Mouse (Mus musculus) kidney, postnatal 0 days (tissue): ENCODE data around the gene Pdcd2. TPM values are rescaled to one million over a fixed set of nuclear protein-coding genes. Genes with fewer than 3 reads are reported as not detected.

Source experiments
- ATAC-seq: fragments of 200-750 bp; cut with Nextera tagmentation; replicated peaks from 2 replicates; pipeline ENCODE4 v1.8.0; 2017; ENCODE audit warnings: low read depth, moderate number of reproducible peaks, moderate TSS enrichment, moderate library complexity; ENCODE audit not compliant: low FRiP score
- DNase-seq: peaks from one replicate; pipeline ENCODE4 v3.0.0-alpha.2; 2016; ENCODE audit warnings: low spot score
- H3K27ac ChIP-seq: fragments of 300-500 bp; sonication (generic); 2 replicates; pipeline ENCODE4 v1.5.1; 2014; ENCODE audit warnings: mild to moderate bottlenecking
- H3K27me3 ChIP-seq: fragments of 300-500 bp; sonication (generic); 2 replicates; pipeline ENCODE4 v1.6.1; 2014; ENCODE audit warnings: low read length, mixed read lengths; ENCODE audit not compliant: insufficient read depth
- H3K36me3 ChIP-seq: fragments of 300-500 bp; sonication (generic); 2 replicates; pipeline ENCODE4 v1.6.1; 2014; ENCODE audit warnings: low read length, mixed read lengths; ENCODE audit not compliant: insufficient read depth
- H3K4me1 ChIP-seq: fragments of 300-500 bp; sonication (generic); replicated peaks from 2 replicates; pipeline ENCODE4 v1.6.1; 2014; ENCODE audit warnings: antibody characterized with exemption, low read length, mixed read lengths; ENCODE audit not compliant: insufficient read depth
- H3K4me2 ChIP-seq: fragments of 300-500 bp; sonication (generic); 2 replicates; pipeline ENCODE4 v1.6.1; 2014; ENCODE audit warnings: mild to moderate bottlenecking, low read length, moderate library complexity, mixed read lengths
- H3K4me3 ChIP-seq: fragments of 300-500 bp; sonication (generic); replicated peaks from 2 replicates; pipeline ENCODE4 v1.5.1; 2014; ENCODE audit warnings: low read depth, low read length
- H3K9ac ChIP-seq: fragments of 300-500 bp; sonication (generic); 2 replicates; pipeline ENCODE4 v1.6.1; 2014; ENCODE audit warnings: low read depth, low read length
- H3K9me3 ChIP-seq: fragments of 300-500 bp; sonication (generic); replicated peaks from 2 replicates; pipeline ENCODE4 v1.6.1; 2016; ENCODE audit warnings: low read length, inconsistent platforms, mixed read lengths
- CTCF ChIP-seq: IDR thresholded peaks from 2 replicates; pipeline ENCODE4 v1.5.1; 2016; ENCODE audit warnings: antibody characterized with exemption, low read depth, mild to moderate bottlenecking, moderate library complexity
- WGBS: fragments of 180-500 bp; shearing (Covaris S2); extraction: QIAGEN DNeasy Blood & Tissue Kit; methylation state at CpG from one replicate; pipeline ENCODE4 v1.1.7; 2014; 5-methylcytosine and 5-hydroxymethylcytosine counted together
- polyA plus RNA-seq: library from polyadenylated mRNA; unstranded; fragments of >200 nt; fragmentation: Nextera tagmentation; extraction: Ambion mirVana; gene quantifications from 2 replicates; pipeline ENCODE4 v1.2.1, GENCODE M21; 2015

The Pdcd2 gene
- 49.5 and 57.5 TPM in 2 replicates for polyA plus RNA-seq

DNA sequence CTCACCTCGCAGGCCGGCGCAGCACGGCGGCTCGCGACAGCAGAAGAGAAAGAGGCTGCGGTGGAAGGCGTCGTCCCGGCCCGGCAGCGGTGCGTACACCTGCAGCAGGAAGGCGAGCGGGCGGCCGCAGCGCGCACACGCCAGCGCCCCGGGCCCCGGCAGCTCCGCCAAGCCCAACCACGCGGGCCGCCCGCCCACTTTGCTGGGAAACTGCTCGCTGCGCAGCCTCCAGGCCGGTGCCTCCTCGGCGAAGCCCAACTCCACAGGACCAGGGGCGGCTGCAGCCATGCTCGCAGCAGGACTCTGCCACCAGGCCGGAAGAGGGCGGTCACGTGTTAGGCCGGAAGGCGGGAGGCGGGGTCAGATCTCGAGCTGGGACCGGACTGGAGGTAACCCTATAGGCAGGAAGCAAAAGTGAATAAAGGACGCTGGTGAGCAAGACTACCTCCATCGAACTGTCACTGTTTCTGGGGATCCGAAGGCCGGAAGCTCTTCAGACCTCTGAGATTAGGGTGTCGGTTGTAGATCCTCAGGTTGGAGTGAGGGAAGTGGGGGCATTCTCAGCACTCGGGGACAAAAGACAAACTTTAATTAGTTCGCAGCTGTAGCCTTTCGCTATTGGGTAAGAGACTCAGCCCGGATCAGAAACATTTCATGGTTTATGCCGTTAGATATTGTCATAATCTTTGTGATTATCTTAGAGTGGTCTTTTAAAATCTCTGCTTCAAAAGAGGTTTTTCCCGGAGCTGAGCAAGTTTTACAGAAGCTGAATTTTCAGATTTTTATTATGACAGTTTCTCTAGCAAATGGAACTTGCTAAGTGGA, at the start of gene Pdcd2:
Gene Pdcd2, minus strand, starts transcription at position 316 of the 825 bp plus-strand sequence.
- H3K4me3 ChIP-seq = peak within 1 kb of the TSS; percentile 79
- peak; percentile 54 for TF ChIP-seq CTCF
- H3K27ac ChIP-seq = peak within 1 kb of the TSS; percentile 85
- ATAC-seq (peak; percentile 100), DNase-seq (peak; percentile 98)
- no peaks in the 10 kb centered on the region for H3K27me3 ChIP-seq
- H3K36me3 ChIP-seq = 0 out of 2 replicates have a peak, but pooled peaks cover 12% of the 10 kb centered on the region
- no peaks in the 10 kb centered on the region for H3K9me3 ChIP-seq
- peak within 1 kb of the TSS; percentile 95 for H3K4me2 ChIP-seq
- peaks cover 5% of the 10 kb centered on the region for H3K4me1 ChIP-seq
- peak within 1 kb of the TSS; percentile 78 for H3K9ac ChIP-seq
- under 1% methylated on average over 54 of the region's 55 CpGs for WGBS

GRCm38 (mm10) chr17:15575056-15575455, 48.0 kb upstream of the Pdcd2 start:
- no peak overlapping the region for H3K4me2 ChIP-seq

DNA sequence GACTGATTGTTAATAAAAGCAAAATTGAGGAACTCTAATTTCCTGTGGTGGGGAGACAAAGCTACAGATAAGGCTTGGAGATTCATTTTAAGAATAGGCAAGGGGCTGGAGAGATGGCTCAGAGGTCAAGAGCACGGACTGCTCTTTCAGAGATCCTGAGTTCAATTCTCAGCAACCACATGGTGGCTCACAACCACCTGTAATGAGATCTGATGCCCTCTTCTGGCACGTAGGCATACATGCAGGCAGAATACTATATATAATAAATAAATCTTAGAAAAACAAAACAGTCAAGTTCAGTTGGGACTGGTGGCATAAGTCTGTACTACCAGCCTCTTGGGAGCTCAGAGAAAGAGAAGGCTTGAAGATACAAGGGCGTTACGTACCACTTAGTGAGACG, 39.8 kb upstream of the Pdcd2 start:
- H3K27ac ChIP-seq = no peak overlapping the region
- ATAC-seq (no peak), DNase-seq (no peak)
- H3K27me3 ChIP-seq = no peaks in the 10 kb centered on the region
- H3K4me3 ChIP-seq = no peak overlapping the region
- H3K36me3 ChIP-seq = no peaks in the 10 kb centered on the region
- H3K9me3 ChIP-seq = no peaks in the 10 kb centered on the region
- H3K9ac ChIP-seq = no peak overlapping the region
- H3K4me2 ChIP-seq = no peak overlapping the region
- TF ChIP-seq CTCF = peak; percentile 13; the same call in 1 of the 2 replicates
- H3K4me1 ChIP-seq = peaks cover 5% of the 10 kb centered on the region; the same call in 1 of the 2 replicates
- WGBS = 79% methylated on average over 5 of the region's 5 CpGs

More at GRCm38 (mm10) chr17:15575056-15575455, 48.0 kb upstream of the Pdcd2 start:
- no peak overlapping the region for H3K9ac ChIP-seq
- WGBS = 52% methylated on average over 1 of the region's 1 CpGs
- no peak for ATAC-seq
- no peaks in the 10 kb centered on the region for H3K27me3 ChIP-seq
- no peak overlapping the region for H3K27ac ChIP-seq
- H3K36me3 ChIP-seq = no peaks in the 10 kb centered on the region
- TF ChIP-seq CTCF = no peak
- peak; percentile 22 for DNase-seq
- H3K9me3 ChIP-seq = no peaks in the 10 kb centered on the region
- no peaks in the 10 kb centered on the region for H3K4me1 ChIP-seq
- H3K4me3 ChIP-seq = no peak overlapping the region

- H3K9ac ChIP-seq = peak overlapping the region; percentile 71; the same call in 1 of the 2 replicates
- H3K9me3 ChIP-seq = no peaks in the 10 kb centered on the region
- peaks cover 5% of the 10 kb centered on the region; the same call in 1 of the 2 replicates for H3K4me1 ChIP-seq
- H3K36me3 ChIP-seq = no peaks in the 10 kb centered on the region
- ATAC-seq (no peak), DNase-seq (no peak)
- peak overlapping the region; percentile 73 for H3K4me2 ChIP-seq
- peak overlapping the region; percentile 62 for H3K4me3 ChIP-seq
- 33% methylated on average over 12 of the region's 12 CpGs for WGBS
- H3K27me3 ChIP-seq = no peaks in the 10 kb centered on the region
- H3K27ac ChIP-seq = no peak overlapping the region
- no peak for TF ChIP-seq CTCF
Observed at GRCm38 (mm10) chr17:15564928-15565300, 37.8 kb upstream of the Pdcd2 start.

GRCm38 (mm10) chr17:15564014-15564927, 37.2 kb upstream of the Pdcd2 start, which contains the start of gene Prdm9:
Prdm9 (minus strand) TSS chr17:15564354.
- Histone ChIP-seq H3K4me2 (peak within 1 kb of the TSS; percentile 84), H3K27ac (peak within 1 kb of the TSS; percentile 97), H3K9ac (peak within 1 kb of the TSS; percentile 71), H3K27me3 (no peaks in the 10 kb centered on the region), H3K4me1 (peaks cover 5% of the 10 kb centered on the region; the same call in 1 of the 2 replicates), H3K36me3 (no peaks in the 10 kb centered on the region), H3K9me3 (no peaks in the 10 kb centered on the region), H3K4me3 (peak within 1 kb of the TSS; percentile 62)
- peak; percentile 98 for DNase-seq
- peak; percentile 100 for ATAC-seq
- under 1% methylated on average over 42 of the region's 43 CpGs for WGBS
- TF ChIP-seq CTCF = no peak

DNA sequence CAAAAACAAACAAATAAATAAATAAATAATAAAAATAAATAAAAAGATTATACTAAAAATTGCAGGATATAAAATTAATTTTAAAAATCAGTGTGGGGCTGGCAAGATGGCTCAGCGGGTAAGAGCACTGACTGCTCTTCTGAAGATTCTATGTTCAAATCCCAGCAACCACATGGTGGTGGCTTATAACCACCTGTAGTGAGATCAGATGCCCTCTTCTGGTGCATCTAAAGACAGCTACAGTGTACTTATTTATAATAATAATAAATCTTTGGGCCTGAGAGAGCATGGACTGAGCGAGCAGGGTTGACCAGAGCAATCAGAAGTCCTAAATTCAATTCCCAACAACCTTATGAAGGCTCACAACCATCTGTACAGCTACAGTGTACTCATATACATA, 32.8 kb upstream of the Pdcd2 start:
- WGBS = 87% methylated on average over 2 of the region's 2 CpGs
- ATAC-seq = no peak
- no peak for TF ChIP-seq CTCF

More for the DNA sequence above, 32.8 kb upstream of the Pdcd2 start:
- H3K9me3 ChIP-seq = no peaks in the 10 kb centered on the region
- H3K4me1 ChIP-seq = peaks cover 5% of the 10 kb centered on the region; the same call in 1 of the 2 replicates
- H3K27me3 ChIP-seq = no peaks in the 10 kb centered on the region
- no peaks in the 10 kb centered on the region for H3K36me3 ChIP-seq
- no peak overlapping the region for H3K9ac ChIP-seq
- H3K4me2 ChIP-seq = no peak overlapping the region
- DNase-seq = no peak
- H3K4me3 ChIP-seq = no peak overlapping the region
- no peak overlapping the region for H3K27ac ChIP-seq
